Mouse (Mus musculus) limb, embryonic 15.5 days (tissue): Measurements from ENCODE around the gene Cstad. TPM values are rescaled to one million over a fixed set of nuclear protein-coding genes. Genes with fewer than 3 reads are reported as not detected.

ENCODE experiments used
- ATAC-seq: fragments of 200-750 bp; cut with Nextera tagmentation; 2 replicates; pipeline ENCODE4 v1.8.0; 2017; ENCODE audit warnings: low read depth, moderate TSS enrichment; ENCODE audit not compliant: insufficient number of reproducible peaks, low FRiP score, low TSS enrichment
- H3K27ac ChIP-seq: fragments of 300-500 bp; sonication (generic); 2 replicates; pipeline ENCODE4 v1.5.1; 2015; ENCODE audit warnings: moderate library complexity, mild to moderate bottlenecking, inconsistent platforms
- H3K27me3 ChIP-seq: fragments of 300-500 bp; sonication (generic); 2 replicates; pipeline ENCODE4 v1.6.1; 2015; ENCODE audit warnings: inconsistent platforms
- H3K36me3 ChIP-seq: fragments of 300-500 bp; sonication (generic); 2 replicates; pipeline ENCODE4 v1.6.1; 2015; ENCODE audit warnings: inconsistent platforms
- H3K4me1 ChIP-seq: fragments of 300-500 bp; sonication (generic); 2 replicates; pipeline ENCODE4 v1.6.1; 2015; ENCODE audit warnings: inconsistent platforms
- H3K4me2 ChIP-seq: fragments of 300-500 bp; sonication (generic); 2 replicates; pipeline ENCODE4 v1.6.1; 2015; ENCODE audit warnings: mild to moderate bottlenecking, inconsistent platforms
- H3K4me3 ChIP-seq: fragments of 300-500 bp; sonication (generic); 2 replicates; pipeline ENCODE4 v1.5.1; 2015; ENCODE audit warnings: mild to moderate bottlenecking, inconsistent platforms
- H3K9ac ChIP-seq: fragments of 300-500 bp; sonication (generic); 2 replicates; pipeline ENCODE4 v1.6.1; 2015; ENCODE audit warnings: inconsistent platforms
- H3K9me3 ChIP-seq: fragments of 300-500 bp; sonication (generic); 2 replicates; pipeline ENCODE4 v1.6.1; 2016; ENCODE audit warnings: inconsistent platforms
- WGBS: fragments of 180-500 bp; shearing (Covaris S2); methylation state at CpG from one replicate; pipeline ENCODE4 v1.1.7; 2015; 5-methylcytosine and 5-hydroxymethylcytosine counted together
- polyA plus RNA-seq: library from polyadenylated mRNA; unstranded; fragments of >200 nt; fragmentation: Nextera tagmentation; extraction: Ambion mirVana; gene quantifications from 2 replicates; pipeline ENCODE4 v1.2.1, GENCODE M21; 2015

Gene Cstad
- polyA plus RNA-seq, 1 experiment from 2014 or later = 2.0 TPM

- Histone ChIP-seq H3K36me3 (no peaks in the 10 kb centered on the region), H3K4me3 (no peak overlapping the region), H3K9me3 (no peaks in the 10 kb centered on the region), H3K9ac (no peak overlapping the region), H3K4me2 (no peak overlapping the region), H3K27ac (peak overlapping the region; percentile 54), H3K4me1 (peaks cover 72% of the 10 kb centered on the region), H3K27me3 (no peaks in the 10 kb centered on the region)
- ATAC-seq = no peak
- WGBS = 79% methylated on average over 9 of the region's 9 CpGs
These were observed 59.3 kb downstream of the Cstad start for GRCm38 (mm10) chr2:30654158-30654557.

- no peak overlapping the region for H3K4me3 ChIP-seq
- H3K4me2 ChIP-seq = no peak overlapping the region
- no peak for ATAC-seq
- H3K9ac ChIP-seq = no peak overlapping the region
- peak overlapping the region; percentile 54 for H3K27ac ChIP-seq
- no peaks in the 10 kb centered on the region for H3K9me3 ChIP-seq
- H3K36me3 ChIP-seq = no peaks in the 10 kb centered on the region
- H3K4me1 ChIP-seq = peaks cover 76% of the 10 kb centered on the region
- 53% methylated on average over 6 of the region's 6 CpGs for WGBS
- no peaks in the 10 kb centered on the region for H3K27me3 ChIP-seq
These were observed 59.7 kb downstream of the Cstad start for GRCm38 (mm10) chr2:30654582-30654981.

GRCm38 (mm10) chr2:30655746-30656145 is 60.9 kb downstream of the Cstad start:
- 73% methylated on average over 5 of the region's 5 CpGs for WGBS

DNA sequence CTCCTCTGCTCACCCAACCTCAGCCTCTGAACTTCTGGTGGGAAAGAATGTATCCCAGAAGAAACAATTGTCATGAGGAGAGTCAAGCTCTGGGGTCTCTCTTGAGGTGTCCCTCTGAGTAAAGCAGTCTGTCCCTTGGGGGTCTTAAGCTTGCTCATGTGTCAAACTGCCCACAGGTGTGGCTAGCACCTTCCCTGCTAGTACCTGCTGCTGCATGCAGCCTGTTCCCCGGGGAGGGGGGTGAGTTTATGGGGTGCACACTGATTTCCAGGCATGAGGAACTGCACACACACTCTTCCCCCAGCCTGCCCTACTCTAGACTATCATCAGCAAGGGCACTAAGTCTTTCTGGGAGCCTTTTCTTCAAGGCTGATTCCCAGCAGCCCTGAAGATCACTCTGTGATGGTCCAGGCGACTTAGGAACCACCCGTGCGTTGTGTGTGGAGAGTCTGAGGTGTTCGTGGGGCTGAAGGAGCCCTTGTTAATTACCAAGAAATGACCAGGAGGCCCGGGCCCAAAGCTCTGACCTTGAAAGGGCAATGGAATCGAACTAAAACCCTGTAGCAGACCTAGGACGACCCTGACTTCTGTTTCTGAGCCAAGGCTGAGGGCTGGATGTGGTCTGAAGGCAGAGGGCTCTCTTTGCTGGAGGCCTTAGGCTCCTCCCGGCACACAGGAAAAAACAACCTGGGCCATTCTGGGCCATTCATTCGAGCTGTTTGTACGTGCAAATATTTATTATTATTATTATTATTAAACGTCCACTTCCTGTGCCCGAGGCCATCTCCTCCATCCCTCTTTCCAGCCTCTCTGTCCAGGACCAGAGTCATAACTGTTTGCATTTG is 62.1 kb downstream of the Cstad start:
- H3K4me3 ChIP-seq = no peak overlapping the region
- H3K36me3 ChIP-seq = no peaks in the 10 kb centered on the region
- H3K4me2 ChIP-seq = 0 out of 2 replicates have a peak overlapping the region, but pooled peaks have one; percentile 89
- H3K27me3 ChIP-seq = no peaks in the 10 kb centered on the region
- H3K27ac ChIP-seq = peak overlapping the region; percentile 98
- 35% methylated on average over 13 of the region's 13 CpGs for WGBS
- no peak for ATAC-seq
- H3K9me3 ChIP-seq = no peaks in the 10 kb centered on the region
- H3K4me1 ChIP-seq = peaks cover 84% of the 10 kb centered on the region
- H3K9ac ChIP-seq = no peak overlapping the region

More at GRCm38 (mm10) chr2:30655746-30656145, 60.9 kb downstream of the Cstad start:
- Histone ChIP-seq H3K27ac (no peak overlapping the region), H3K27me3 (no peaks in the 10 kb centered on the region), H3K4me1 (peaks cover 88% of the 10 kb centered on the region), H3K36me3 (no peaks in the 10 kb centered on the region), H3K4me3 (no peak overlapping the region), H3K4me2 (no peak overlapping the region), H3K9ac (no peak overlapping the region), H3K9me3 (no peaks in the 10 kb centered on the region)
- ATAC-seq = no peak

DNA sequence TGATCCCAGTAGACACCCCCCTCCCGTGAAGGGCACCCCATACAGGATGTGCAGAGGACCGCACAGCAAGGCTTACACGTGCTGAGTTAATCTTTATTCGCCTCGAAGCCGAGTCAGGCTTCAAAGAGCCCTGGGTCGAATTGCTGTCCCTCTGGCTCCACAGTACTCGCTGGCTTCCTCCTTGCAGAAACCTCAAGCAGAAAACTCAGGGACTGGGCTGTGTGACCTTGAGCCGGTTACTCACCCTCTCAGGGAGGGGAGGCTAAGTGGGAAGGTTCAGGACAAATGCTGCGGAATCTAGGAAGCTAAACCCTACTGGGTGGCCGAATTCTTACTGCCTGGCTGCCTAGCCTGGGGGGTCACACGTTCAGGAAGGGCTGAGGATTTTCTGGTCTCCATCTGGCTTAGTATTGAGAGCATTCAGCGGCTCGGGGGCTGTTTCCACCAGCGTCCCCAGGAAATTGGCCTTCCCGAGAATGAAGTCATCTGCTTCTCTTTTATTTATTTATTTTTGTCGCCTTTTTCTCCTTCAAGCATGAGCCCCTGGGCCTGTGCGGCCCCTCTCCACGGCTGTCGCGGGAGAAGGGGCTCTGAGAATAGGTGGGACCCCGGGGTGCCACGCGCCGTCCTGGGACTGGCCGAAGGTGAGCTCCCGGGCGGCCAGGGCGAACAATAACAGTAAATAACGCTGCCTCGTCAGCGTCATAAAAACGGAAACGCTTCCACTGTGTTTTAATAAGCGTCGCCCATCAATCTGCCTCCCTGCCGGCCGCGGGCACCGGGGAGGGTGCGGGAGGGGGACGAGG is 63.0 kb downstream of the Cstad start:
- ATAC-seq = peak; percentile 27; the same call in 1 of the 2 replicates
- H3K27ac ChIP-seq = peak overlapping the region; percentile 98
- peak overlapping the region; percentile 89 for H3K4me2 ChIP-seq
- H3K27me3 ChIP-seq = no peaks in the 10 kb centered on the region
- H3K9ac ChIP-seq = peak overlapping the region; percentile 47
- H3K36me3 ChIP-seq = no peaks in the 10 kb centered on the region
- H3K4me3 ChIP-seq = peak overlapping the region; percentile 49
- H3K9me3 ChIP-seq = no peaks in the 10 kb centered on the region
- WGBS = 2% methylated on average over 42 of the region's 42 CpGs
- H3K4me1 ChIP-seq = peaks cover 74% of the 10 kb centered on the region

- Histone ChIP-seq H3K27ac (peak overlapping the region; percentile 98), H3K9ac (peak overlapping the region; percentile 47), H3K4me1 (peaks cover 71% of the 10 kb centered on the region), H3K36me3 (no peaks in the 10 kb centered on the region), H3K4me3 (peak overlapping the region; percentile 49), H3K4me2 (peak overlapping the region; percentile 89), H3K9me3 (no peaks in the 10 kb centered on the region), H3K27me3 (no peaks in the 10 kb centered on the region)
- ATAC-seq = peak; percentile 85
- under 1% methylated on average over 40 of the region's 45 CpGs for WGBS
These were observed 63.6 kb downstream of the Cstad start for GRCm38 (mm10) chr2:30658480-30658843.

Other genes with a start within 250 kb of the Cstad start
- 87.5 and 88.5 TPM in 2 replicates for gene Sh3glb2, start 235.7 kb upstream of the Cstad start, polyA plus RNA-seq
- gene Miga2, start 230.8 kb upstream of the Cstad start, polyA plus RNA-seq = 23.3 and 23.9 TPM in 2 replicates
- gene Dolpp1, start 202.8 kb upstream of the Cstad start, polyA plus RNA-seq = 35.5 and 35.8 TPM in 2 replicates
- 23.9 and 37.6 TPM in 2 replicates for gene Crat, start 179.2 kb upstream of the Cstad start, polyA plus RNA-seq
- 137 and 149 TPM in 2 replicates for gene Ptpa, start 179.0 kb upstream of the Cstad start, polyA plus RNA-seq
- 1.9 and 2.1 TPM in 2 replicates for gene Ier5l, start 120.8 kb upstream of the Cstad start, polyA plus RNA-seq
- 2.4 and 3.1 TPM in 2 replicates for gene 1700001O22Rik, start 208.6 kb downstream of the Cstad start, polyA plus RNA-seq
- gene Ntmt1, start 212.8 kb downstream of the Cstad start, polyA plus RNA-seq = 86.3 and 89.5 TPM in 2 replicates
- gene Asb6, start 235.3 kb downstream of the Cstad start, polyA plus RNA-seq = 32.8 and 34.4 TPM in 2 replicates
- gene Prrx2, start 239.9 kb downstream of the Cstad start, polyA plus RNA-seq = 47.6 and 65.0 TPM in 2 replicates